Mouse (Mus musculus) intestine, embryonic 15.5 days (tissue): ENCODE results near the gene Snx29. TPM values are rescaled to one million over a fixed set of nuclear protein-coding genes. Genes with fewer than 3 reads are reported as not detected.
"Not testable (repeated sequence)": the region's sequence is repeated elsewhere in the genome, so short reads cannot be mapped to it uniquely, and the experiment has no call there.

Experiments used
- ATAC-seq: fragments of 200-750 bp; cut with Nextera tagmentation; 2 replicates; pipeline ENCODE4 v1.8.0; 2017; ENCODE audit warnings: moderate TSS enrichment, moderate library complexity
- H3K27ac ChIP-seq: fragments of 300-500 bp; sonication (generic); 2 replicates; pipeline ENCODE4 v1.5.1; 2015; ENCODE audit warnings: mild to moderate bottlenecking, inconsistent platforms
- H3K27me3 ChIP-seq: fragments of 300-500 bp; sonication (generic); replicated peaks from 2 replicates; pipeline ENCODE4 v1.6.1; 2015; ENCODE audit warnings: inconsistent platforms
- H3K36me3 ChIP-seq: fragments of 300-500 bp; sonication (generic); 2 replicates; pipeline ENCODE4 v1.6.1; 2015; ENCODE audit warnings: inconsistent platforms
- H3K4me1 ChIP-seq: fragments of 300-500 bp; sonication (generic); replicated peaks from 2 replicates; pipeline ENCODE4 v1.6.1; 2015; ENCODE audit warnings: inconsistent platforms
- H3K4me2 ChIP-seq: fragments of 300-500 bp; sonication (generic); replicated peaks from 2 replicates; pipeline ENCODE4 v1.6.1; 2015; ENCODE audit warnings: mild to moderate bottlenecking, inconsistent platforms
- H3K4me3 ChIP-seq: fragments of 300-500 bp; sonication (generic); replicated peaks from 2 replicates; pipeline ENCODE4 v1.5.1; 2015; ENCODE audit warnings: inconsistent platforms
- H3K9ac ChIP-seq: fragments of 300-500 bp; sonication (generic); 2 replicates; pipeline ENCODE4 v1.6.1; 2015; ENCODE audit warnings: inconsistent platforms
- H3K9me3 ChIP-seq: fragments of 300-500 bp; sonication (generic); 2 replicates; pipeline ENCODE4 v1.6.1; 2016; ENCODE audit warnings: inconsistent platforms
- WGBS: fragments of 180-500 bp; shearing (Covaris S2); methylation state at CpG from one replicate; pipeline ENCODE4 v1.1.7; 2015; 5-methylcytosine and 5-hydroxymethylcytosine counted together
- polyA plus RNA-seq: library from polyadenylated mRNA; unstranded; fragments of >200 nt; fragmentation: Nextera tagmentation; extraction: Ambion mirVana; gene quantifications from 2 replicates; pipeline ENCODE4 v1.2.1, GENCODE M21; 2015

Snx29 gene
- polyA plus RNA-seq, 1 experiment from 2014 or later: 5.7 TPM

DNA sequence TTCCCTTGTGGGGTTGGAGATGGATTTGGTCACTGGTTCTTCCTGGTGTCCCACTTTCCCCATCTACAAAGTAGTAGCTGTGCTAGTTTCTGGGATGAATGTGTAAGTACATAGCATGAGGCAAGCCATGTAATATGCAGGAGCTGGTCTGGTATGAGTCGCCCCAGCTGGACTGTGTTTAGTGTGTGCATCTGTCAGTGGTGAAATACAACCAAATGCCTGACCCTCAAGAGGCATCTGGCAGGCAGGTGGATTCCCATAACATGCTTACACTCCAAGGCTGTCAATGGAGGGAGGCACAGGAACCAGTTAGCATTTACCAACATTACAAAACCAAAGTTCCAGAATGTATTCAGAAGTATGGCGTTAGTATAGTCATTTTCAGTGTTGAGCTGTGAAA is 187.7 kb downstream of the Snx29 start:
- H3K9me3 ChIP-seq: no peaks in the 10 kb centered on the region
- no peak overlapping the region for H3K4me2 ChIP-seq
- no peaks in the 10 kb centered on the region for H3K27me3 ChIP-seq
- no peak overlapping the region for H3K27ac ChIP-seq
- no peak for ATAC-seq
- no peak overlapping the region for H3K4me3 ChIP-seq
- peaks cover 9% of the 10 kb centered on the region for H3K4me1 ChIP-seq
- 83% methylated on average over 2 of the region's 2 CpGs for WGBS
- H3K9ac ChIP-seq: no peak overlapping the region
- H3K36me3 ChIP-seq: no peaks in the 10 kb centered on the region

DNA sequence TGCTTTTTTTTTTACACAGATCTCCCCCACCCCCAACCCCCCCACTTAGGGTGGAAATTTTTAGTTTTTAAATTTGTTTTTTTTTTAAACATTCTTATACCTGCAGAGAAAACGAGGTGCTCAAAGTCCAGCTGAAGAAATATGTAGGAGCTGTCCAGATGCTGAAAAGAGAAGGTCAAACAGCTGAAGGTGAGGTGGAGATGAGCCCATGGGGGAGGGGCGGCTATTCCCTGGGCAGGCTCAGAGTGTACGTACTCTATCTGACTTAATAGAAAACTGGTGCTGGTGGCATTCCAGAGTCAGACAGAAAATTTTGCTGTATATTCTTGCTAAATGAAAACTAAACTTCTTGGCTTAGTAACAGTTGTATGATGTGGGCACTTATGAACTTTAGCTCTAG is 188.1 kb downstream of the Snx29 start:
- H3K9ac ChIP-seq: no peak overlapping the region
- H3K4me3 ChIP-seq: no peak overlapping the region
- ATAC-seq: no peak
- no peak overlapping the region for H3K4me2 ChIP-seq
- H3K27me3 ChIP-seq: no peaks in the 10 kb centered on the region
- H3K9me3 ChIP-seq: no peaks in the 10 kb centered on the region
- H3K4me1 ChIP-seq: peaks cover 4% of the 10 kb centered on the region
- H3K27ac ChIP-seq: no peak overlapping the region
- no peaks in the 10 kb centered on the region for H3K36me3 ChIP-seq
- 54% methylated on average over 3 of the region's 3 CpGs for WGBS

DNA sequence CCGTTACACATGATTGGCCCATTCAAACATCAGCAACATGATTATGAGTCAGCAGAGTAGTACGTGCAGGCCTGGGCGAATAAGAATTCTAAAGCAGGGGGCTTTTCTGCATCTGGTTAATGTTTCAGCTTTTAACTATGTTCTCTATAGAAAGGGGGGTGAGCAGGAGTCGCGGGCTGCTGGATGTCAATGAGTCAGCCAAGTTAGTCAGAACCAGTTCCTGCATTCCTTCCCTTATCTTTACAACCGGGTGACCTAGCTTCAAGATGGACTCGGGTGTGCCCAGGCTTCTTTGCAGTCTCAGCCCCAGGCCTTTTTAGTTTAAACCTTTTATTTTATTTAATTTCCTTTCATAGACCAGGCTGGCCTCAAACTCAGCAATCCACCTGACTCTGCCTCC is 189.0 kb downstream of the Snx29 start:
- ATAC-seq: peak; percentile 47; the same call in 1 of the 2 replicates
- WGBS: 67% methylated on average over 7 of the region's 7 CpGs
- H3K4me3 ChIP-seq: not testable (repeated sequence)

DNA sequence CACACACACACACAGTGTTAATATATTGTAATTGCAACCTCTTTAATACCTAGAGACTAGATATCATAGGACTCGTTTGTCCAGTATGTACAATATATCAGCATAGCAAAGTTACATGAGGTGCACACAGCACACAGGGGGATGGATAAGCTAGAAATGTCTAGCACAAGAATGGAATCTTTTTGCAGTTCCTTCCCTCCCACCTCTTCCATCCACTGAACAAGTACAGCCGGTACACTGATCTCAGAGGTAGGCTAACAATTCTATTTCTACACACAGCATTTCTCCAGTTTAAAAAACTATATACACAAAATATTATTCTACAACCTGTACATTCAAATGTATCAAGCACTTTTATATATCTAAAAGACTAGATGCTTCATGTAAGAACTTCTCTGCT is 194.0 kb downstream of the Snx29 start:
- no peak overlapping the region for H3K4me3 ChIP-seq
- 95% methylated on average over 2 of the region's 2 CpGs for WGBS

More for the DNA sequence above, 189.0 kb downstream of the Snx29 start:
- not testable (repeated sequence) for H3K36me3 ChIP-seq, H3K4me2 ChIP-seq, H3K9ac ChIP-seq, H3K4me1 ChIP-seq, H3K27me3 ChIP-seq, H3K27ac ChIP-seq, H3K9me3 ChIP-seq

DNA sequence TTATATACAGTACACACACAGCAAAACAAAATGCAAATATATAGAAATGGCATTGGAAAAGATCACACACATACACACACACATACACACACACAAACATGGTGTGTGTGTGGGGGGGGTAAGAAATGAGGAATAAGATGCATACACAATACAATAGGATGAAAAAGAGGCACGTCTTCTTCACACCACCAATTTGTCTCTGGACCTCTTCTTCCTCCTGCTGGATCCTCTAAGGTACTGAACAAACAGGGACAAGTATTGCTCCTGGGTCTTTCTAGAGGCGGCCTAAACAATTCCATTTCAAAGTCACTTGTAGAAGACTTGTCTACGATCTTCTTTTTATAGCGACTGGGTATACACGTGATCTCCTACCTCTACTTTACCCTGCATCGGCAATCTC is 194.7 kb downstream of the Snx29 start:
- Histone ChIP-seq H3K36me3 (no peaks in the 10 kb centered on the region), H3K9me3 (no peaks in the 10 kb centered on the region), H3K9ac (no peak overlapping the region), H3K4me3 (no peak overlapping the region), H3K4me2 (no peak overlapping the region), H3K27ac (no peak overlapping the region), H3K27me3 (no peaks in the 10 kb centered on the region), H3K4me1 (no peaks in the 10 kb centered on the region)
- no peak for ATAC-seq
- WGBS: 94% methylated on average over 6 of the region's 6 CpGs

More for the DNA sequence above, 194.0 kb downstream of the Snx29 start:
- Histone ChIP-seq H3K9ac (no peak overlapping the region), H3K4me1 (no peaks in the 10 kb centered on the region), H3K36me3 (no peaks in the 10 kb centered on the region), H3K27ac (no peak overlapping the region), H3K4me2 (no peak overlapping the region), H3K27me3 (no peaks in the 10 kb centered on the region), H3K9me3 (no peaks in the 10 kb centered on the region)
- ATAC-seq: no peak

DNA sequence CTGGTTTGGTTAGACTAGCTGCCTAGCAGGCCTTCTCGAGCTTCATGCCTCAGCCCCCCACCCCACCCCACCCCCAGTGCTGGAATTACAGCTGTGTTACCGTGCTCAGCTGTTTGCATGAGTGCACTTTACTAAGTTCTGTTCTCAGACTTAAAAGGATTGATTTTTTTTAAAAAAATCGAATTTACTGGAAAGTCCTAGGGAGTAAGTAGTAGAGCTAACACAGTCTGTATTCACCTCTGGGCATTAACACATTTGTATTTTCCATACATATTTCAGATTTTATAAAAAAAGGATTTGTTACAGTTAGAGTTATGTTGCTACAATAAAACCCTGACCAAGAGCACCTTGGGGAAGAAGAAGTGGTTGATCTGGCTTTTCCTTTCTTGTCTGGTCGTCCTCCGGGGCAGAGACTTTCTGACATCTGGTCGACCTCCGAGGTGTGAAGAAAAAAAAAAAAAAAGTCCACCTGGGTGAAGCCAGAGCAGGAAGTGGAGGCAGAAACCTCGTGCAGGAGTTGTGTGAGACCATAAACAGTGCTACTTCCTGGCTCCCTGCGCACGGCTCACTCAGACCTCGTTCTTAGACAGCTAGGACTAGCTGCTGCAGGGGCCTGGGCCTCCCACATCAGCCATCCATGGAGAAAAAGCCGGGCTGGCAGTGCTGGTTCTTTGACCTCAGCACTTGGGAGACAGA is 196.2 kb downstream of the Snx29 start:
- Histone ChIP-seq H3K27me3 (no peaks in the 10 kb centered on the region), H3K27ac (no peak overlapping the region), H3K4me1 (no peaks in the 10 kb centered on the region), H3K9me3 (no peaks in the 10 kb centered on the region), H3K9ac (no peak overlapping the region), H3K4me2 (no peak overlapping the region), H3K36me3 (no peaks in the 10 kb centered on the region), H3K4me3 (no peak overlapping the region)
- no peak for ATAC-seq
- WGBS: 72% methylated on average over 12 of the region's 12 CpGs

DNA sequence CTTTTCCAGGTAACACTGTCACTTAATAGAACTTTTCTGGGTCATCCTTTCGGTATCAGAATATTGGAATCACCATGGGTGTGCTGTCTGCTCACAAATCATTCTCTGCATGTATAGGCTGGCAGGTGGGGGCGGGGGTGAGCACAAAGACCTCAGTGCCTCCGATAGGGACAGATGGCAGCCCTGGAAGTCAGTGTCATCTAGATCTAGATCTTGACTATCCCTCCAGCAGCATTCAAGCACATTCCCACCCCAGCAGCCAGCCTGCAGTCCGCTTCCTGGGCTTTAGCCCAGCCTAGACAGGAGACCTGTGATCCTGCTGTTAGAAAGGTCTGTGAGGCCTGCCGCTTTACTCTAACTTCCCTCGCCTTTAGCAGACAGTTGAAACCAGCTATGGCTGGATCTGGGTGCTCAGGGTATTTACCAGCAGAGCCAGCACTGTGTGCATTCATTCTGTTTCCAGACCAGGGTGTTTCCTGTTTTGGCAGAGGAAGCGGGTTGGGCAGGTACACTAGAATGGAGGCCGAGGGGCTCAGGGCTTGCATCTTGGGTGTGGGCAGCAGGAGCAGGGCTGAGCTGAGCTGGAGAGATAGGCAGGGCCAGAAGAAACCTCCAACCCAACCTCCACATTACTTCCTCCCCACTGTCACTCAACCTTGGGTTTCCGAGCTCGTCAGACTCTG is 203.5 kb downstream of the Snx29 start:
- WGBS: 69% methylated on average over 10 of the region's 10 CpGs
- H3K4me1 ChIP-seq: no peaks in the 10 kb centered on the region; the same call in 1 of the 2 replicates
- H3K27me3 ChIP-seq: no peaks in the 10 kb centered on the region
- no peak overlapping the region for H3K4me2 ChIP-seq
- H3K9ac ChIP-seq: no peak overlapping the region
- H3K4me3 ChIP-seq: no peak overlapping the region
- H3K27ac ChIP-seq: no peak overlapping the region
- no peaks in the 10 kb centered on the region for H3K9me3 ChIP-seq
- no peak for ATAC-seq
- no peaks in the 10 kb centered on the region for H3K36me3 ChIP-seq

DNA sequence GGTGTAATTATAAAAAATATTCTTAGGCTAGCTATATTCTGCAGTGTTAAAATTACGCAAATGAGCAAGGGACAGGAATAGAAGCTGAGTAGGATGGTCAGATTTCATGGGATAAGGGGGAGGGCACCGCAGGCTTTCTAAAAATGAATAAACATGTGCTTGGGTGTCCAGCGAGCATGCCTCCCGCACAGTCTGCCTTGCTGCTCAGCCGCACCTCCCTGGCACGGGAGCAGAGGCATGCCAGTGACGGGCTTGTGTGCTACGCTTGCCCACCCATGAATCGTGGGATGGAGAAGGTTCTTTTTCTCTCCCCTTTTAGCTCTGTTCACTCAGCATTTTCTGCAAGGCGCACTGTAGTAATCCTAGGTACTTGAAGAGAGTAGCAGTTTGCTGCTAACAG is 204.3 kb downstream of the Snx29 start:
- no peak overlapping the region for H3K4me3 ChIP-seq
- no peak for ATAC-seq
- no peak overlapping the region for H3K27ac ChIP-seq

DNA sequence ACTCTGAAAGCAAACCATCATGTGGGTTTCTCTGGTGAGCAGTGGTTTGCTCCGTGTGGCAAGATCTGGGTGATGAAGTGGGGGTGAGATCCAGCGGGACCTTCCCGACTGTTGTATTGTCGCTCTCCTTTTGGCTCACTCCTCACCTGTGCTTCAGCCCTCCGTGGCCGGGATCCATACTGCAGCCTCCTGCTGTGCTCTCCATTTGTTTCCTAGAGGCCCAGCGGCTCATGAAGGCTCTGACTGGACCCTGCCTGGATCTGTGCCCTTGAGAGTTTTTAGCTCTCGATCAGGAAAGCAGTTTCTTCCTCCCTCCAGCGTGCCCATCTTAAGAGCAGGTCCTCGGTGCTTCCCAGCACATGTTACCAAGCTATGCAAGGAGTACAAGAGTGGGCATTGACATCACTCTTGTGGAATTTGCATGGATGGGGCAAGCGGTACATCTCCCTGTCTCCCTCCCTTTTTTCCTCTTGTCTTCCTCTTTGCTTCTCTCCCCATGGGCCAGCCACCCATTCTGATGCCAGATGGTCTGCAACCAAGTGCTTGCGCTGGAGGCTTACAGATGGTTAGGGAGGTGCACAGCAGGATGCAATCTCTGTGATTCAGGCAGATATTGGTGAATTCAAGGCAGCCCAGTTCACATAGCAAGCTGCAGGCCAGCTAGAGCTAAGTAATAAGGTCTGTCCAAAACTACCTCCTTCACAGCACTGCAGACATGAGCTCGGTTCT is 207.9 kb downstream of the Snx29 start:
- Histone ChIP-seq H3K27me3 (no peaks in the 10 kb centered on the region), H3K9me3 (no peaks in the 10 kb centered on the region), H3K36me3 (no peaks in the 10 kb centered on the region), H3K4me2 (no peak overlapping the region), H3K4me1 (no peaks in the 10 kb centered on the region; the same call in 1 of the 2 replicates), H3K9ac (no peak overlapping the region), H3K4me3 (no peak overlapping the region), H3K27ac (no peak overlapping the region)
- WGBS: 50% methylated on average over 13 of the region's 13 CpGs
- no peak for ATAC-seq

More for the DNA sequence above, 204.3 kb downstream of the Snx29 start:
- H3K36me3 ChIP-seq: no peaks in the 10 kb centered on the region
- no peaks in the 10 kb centered on the region for H3K27me3 ChIP-seq
- no peaks in the 10 kb centered on the region for H3K9me3 ChIP-seq
- WGBS: 82% methylated on average over 10 of the region's 10 CpGs
- no peak overlapping the region for H3K4me2 ChIP-seq
- no peaks in the 10 kb centered on the region; the same call in 1 of the 2 replicates for H3K4me1 ChIP-seq
- H3K9ac ChIP-seq: no peak overlapping the region

DNA sequence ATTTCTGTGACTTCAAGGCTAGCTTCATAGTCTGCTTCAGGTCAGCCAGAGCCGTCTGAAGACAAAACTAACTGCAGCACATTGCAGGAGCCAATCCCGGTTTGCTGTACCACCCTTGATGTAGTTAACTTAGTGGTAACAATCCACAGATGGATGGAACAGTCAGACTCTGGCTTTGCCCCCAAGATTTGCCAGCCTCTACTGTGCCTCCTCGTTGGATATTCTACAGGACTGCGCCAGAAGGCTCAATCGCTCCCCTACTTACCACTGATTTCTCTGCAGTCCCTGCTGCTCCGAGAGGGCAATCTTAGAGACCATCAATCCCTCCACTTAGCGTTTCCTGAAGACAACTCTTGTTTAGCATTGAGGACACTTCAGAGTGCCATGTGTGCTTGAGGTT is 208.7 kb downstream of the Snx29 start:
- Histone ChIP-seq H3K9ac (no peak overlapping the region), H3K4me2 (no peak overlapping the region), H3K36me3 (no peaks in the 10 kb centered on the region), H3K27ac (no peak overlapping the region), H3K9me3 (no peaks in the 10 kb centered on the region), H3K4me3 (no peak overlapping the region), H3K4me1 (no peaks in the 10 kb centered on the region; the same call in 1 of the 2 replicates), H3K27me3 (no peaks in the 10 kb centered on the region)
- no peak for ATAC-seq
- 86% methylated on average over 7 of the region's 7 CpGs for WGBS

DNA sequence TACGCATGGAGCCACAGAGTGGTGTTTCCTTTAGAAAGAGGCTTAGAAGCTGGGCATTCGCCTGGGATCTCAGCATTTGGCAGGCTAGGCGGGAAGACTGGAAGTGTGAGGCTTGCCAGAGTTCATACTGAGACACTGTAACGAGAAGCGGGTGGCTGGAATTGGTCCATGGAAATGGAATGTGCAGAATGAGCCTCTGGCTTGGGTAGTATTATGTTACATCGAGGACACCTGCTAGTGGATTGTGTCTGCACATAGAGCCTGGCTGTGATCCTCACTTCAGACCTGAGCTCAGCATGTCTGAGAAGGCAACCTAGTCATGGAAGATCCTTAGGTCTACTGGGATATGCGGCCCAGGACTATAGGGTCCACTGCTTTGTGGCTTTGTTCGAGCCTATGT is 209.9 kb downstream of the Snx29 start:
- no peak overlapping the region for H3K4me2 ChIP-seq
- H3K4me1 ChIP-seq: no peaks in the 10 kb centered on the region
- H3K36me3 ChIP-seq: no peaks in the 10 kb centered on the region
- no peak overlapping the region for H3K9ac ChIP-seq
- H3K27ac ChIP-seq: no peak overlapping the region
- no peak overlapping the region for H3K4me3 ChIP-seq
- no peaks in the 10 kb centered on the region for H3K9me3 ChIP-seq
- ATAC-seq: peak; percentile 72; the same call in 1 of the 2 replicates
- 67% methylated on average over 8 of the region's 8 CpGs for WGBS
- no peaks in the 10 kb centered on the region for H3K27me3 ChIP-seq

DNA sequence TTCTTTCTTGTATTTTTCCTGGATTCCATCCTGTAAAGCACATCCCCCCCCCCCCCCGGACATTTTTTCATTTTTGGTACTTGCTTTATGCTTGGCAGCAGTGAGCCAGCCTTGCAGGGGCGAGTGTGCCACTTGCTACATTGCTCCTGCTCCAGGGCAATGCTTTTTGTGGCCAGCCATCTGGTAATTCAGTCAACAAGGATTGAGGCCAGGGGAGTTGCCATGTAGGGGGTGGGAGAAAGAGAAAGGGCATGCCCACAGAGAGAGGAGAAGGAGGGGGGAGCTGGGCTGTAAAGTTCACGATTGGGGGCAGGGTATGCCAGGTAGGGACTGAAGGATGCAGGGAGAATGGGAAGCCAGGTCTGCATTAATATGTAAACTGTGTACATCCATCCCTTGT is 210.7 kb downstream of the Snx29 start:
- H3K9ac ChIP-seq: no peak overlapping the region
- no peak overlapping the region for H3K4me3 ChIP-seq
- no peaks in the 10 kb centered on the region for H3K27me3 ChIP-seq
- WGBS: 70% methylated on average over 3 of the region's 3 CpGs
- H3K27ac ChIP-seq: no peak overlapping the region
- no peaks in the 10 kb centered on the region for H3K4me1 ChIP-seq
- no peaks in the 10 kb centered on the region for H3K9me3 ChIP-seq
- ATAC-seq: no peak
- H3K36me3 ChIP-seq: no peaks in the 10 kb centered on the region
- no peak overlapping the region for H3K4me2 ChIP-seq
